Mouse (Mus musculus): ENCODE measurements around the gene Hprt.

GRCm38 (mm10) chrX:53006062-53006461, 18.1 kb downstream of the Hprt start:
- TF ChIP-seq CTCF (conservative IDR thresholded peaks at IDR 0.05; ENCODE audit: low read length): peak; percentile 79
- no peak for TF ChIP-seq POU5F1 (IDR thresholded peaks at IDR 0.05; ENCODE audit: borderline replicate concordance, low read length)
